20 mouse cellular contexts compared by ENCODE assay signal in genomic region chr5:134323311-134323710, GRCm38 (mm10). TPM values are rescaled to one million over a fixed set of nuclear protein-coding genes. Genes with fewer than 3 reads are reported as not detected.
A peak's percentile ranks its signal among the peaks of the same experiment; 100 is the strongest.
DNase-seq lines count a peak whose midpoint lies in the region; ATAC-seq lines count a peak whose summit lies in the region.
"Had no signal": no experiment of that assay in that cellular context is flagged by ENCODE, and none has a peak within 500 bp of the region (broad histone marks: within the 10 kb centered on the region; RNA-seq: fewer than 3 reads in every experiment).

No protein-coding gene starts in this region.

- H3K9me3 ChIP-seq in midbrain, embryonic 14.5 days (ENCODE audit: control insufficient read depth, low read length): no peaks in the 10 kb centered on the region
- H3K9me3 ChIP-seq: hindbrain, embryonic 13.5 days; liver, embryonic 13.5 days; midbrain, embryonic 13.5 days had no signal

- H3K36me3 ChIP-seq in midbrain, embryonic 14.5 days (ENCODE audit: control insufficient read depth, insufficient read depth, low read length): no peaks in the 10 kb centered on the region
- H3K36me3 ChIP-seq: hindbrain, embryonic 13.5 days; liver, embryonic 13.5 days; midbrain, embryonic 13.5 days had no signal

- no peak overlapping the region for H3K9ac ChIP-seq in midbrain, embryonic 14.5 days (replicated peaks; ENCODE audit: low read length)
- H3K9ac ChIP-seq: hindbrain, embryonic 13.5 days; liver, embryonic 13.5 days; midbrain, embryonic 13.5 days had no signal

- peak; percentile 48; the same call in 1 of the 2 replicates for ATAC-seq in megakaryocyte-erythroid progenitor cell, adult 5-6 weeks (replicated peaks; ENCODE audit: low FRiP score, low TSS enrichment, poor library complexity, severe bottlenecking)
- ATAC-seq in midbrain, embryonic 14.5 days (ENCODE audit: low FRiP score, low TSS enrichment): no peak
- ATAC-seq: intestine, postnatal 0 days; midbrain, embryonic 13.5 days; Patski had no signal

- WGBS in midbrain, embryonic 14.5 days: 96% methylated on average over 13 of the region's 13 CpGs

- DNase-seq in 416B (ENCODE audit: low read depth) (peak; percentile 85), ZHBTc4 (ENCODE audit: low read depth, low spot score) (peak; percentile 64)
- DNase-seq in CD4-positive helper T cell, adult 2 months (ENCODE audit: low read depth, low spot score): peak; percentile 71
- no peak for DNase-seq in midbrain, embryonic 14.5 days
- DNase-seq in urinary bladder, postnatal 25 days (ENCODE audit: low spot score): no peak
- no peak for DNase-seq in cerebellum, adult 9-11 months
- no peak for DNase-seq in ovary, adult 18-20 months (ENCODE audit: low spot score)
- DNase-seq: cerebellum, postnatal 14 days; gastrocnemius, postnatal 14 days; heart, postnatal 14 days; kidney, postnatal 10 days; liver, embryonic 13.5 days; lung, postnatal 4 days had no signal

- H3K27ac ChIP-seq in midbrain, embryonic 14.5 days (replicated peaks; ENCODE audit: low read depth, low read length): no peak overlapping the region
- H3K27ac ChIP-seq: hindbrain, embryonic 13.5 days; liver, embryonic 13.5 days; midbrain, embryonic 13.5 days had no signal

- no peaks in the 10 kb centered on the region for H3K27me3 ChIP-seq in midbrain, embryonic 14.5 days (ENCODE audit: control insufficient read depth, insufficient read depth, low read length)
- H3K27me3 ChIP-seq: hindbrain, embryonic 13.5 days; liver, embryonic 13.5 days; midbrain, embryonic 13.5 days; Patski had no signal

- H3K4me1 ChIP-seq in midbrain, embryonic 14.5 days (ENCODE audit: control insufficient read depth, insufficient read depth, low read length): no peaks in the 10 kb centered on the region
- H3K4me1 ChIP-seq: hindbrain, embryonic 13.5 days; midbrain, embryonic 13.5 days had no signal

- H3K4me2 ChIP-seq in midbrain, embryonic 14.5 days (ENCODE audit: low read length): no peak overlapping the region
- H3K4me2 ChIP-seq: heart, embryonic 11.5 days; hindbrain, embryonic 13.5 days; liver, embryonic 13.5 days; midbrain, embryonic 13.5 days had no signal

- no peak overlapping the region for H3K4me3 ChIP-seq in midbrain, embryonic 14.5 days (replicated peaks; ENCODE audit: low read depth, low read length)
- H3K4me3 ChIP-seq: hindbrain, embryonic 13.5 days; liver, embryonic 13.5 days; midbrain, embryonic 13.5 days; myocyte had no signal

RNA-seq across cellular contexts. Expression of gene Gtf2i, which starts 8.8 kb away (rescaled TPM):
- 107 and 116 TPM in 2 replicates for total RNA-seq in megakaryocyte-erythroid progenitor cell, adult 5-6 weeks (2014; fragmentation: Nextera tagmentation)
- 42.8 and 45.5 TPM in 2 replicates for total RNA-seq in megakaryocyte-erythroid progenitor cell, adult 5-6 weeks (2017)
- polyA plus RNA-seq in midbrain, embryonic 14.5 days (2014; fragmentation: Nextera tagmentation; extraction: Ambion mirVana): 121 and 150 TPM in 2 replicates

Comparison
In these comparisons a context has a peak if more than half of its experiments do, and no peak if none do; other contexts are left out.
1. DNase-seq: peak in 416B (single experiment), CD4-positive helper T cell, adult 2 months (single experiment) and ZHBTc4 (single experiment); none in midbrain, embryonic 14.5 days (single experiment), urinary bladder, postnatal 25 days (single experiment), cerebellum, adult 9-11 months (single experiment) and ovary, adult 18-20 months (single experiment).